Mouse (Mus musculus) liver, embryonic 14.5 days (tissue): Measurements from ENCODE around the gene Slc9a2. TPM values are rescaled to one million over a fixed set of nuclear protein-coding genes. Genes with fewer than 3 reads are reported as not detected.
"Not testable (repeated sequence)": the region's sequence is repeated elsewhere in the genome, so short reads cannot be mapped to it uniquely, and the experiment has no call there.

Experiments used
- ATAC-seq: fragments of 200-750 bp; cut with Nextera tagmentation; 2 replicates; pipeline ENCODE4 v1.8.0; 2017; ENCODE audit warnings: moderate number of reproducible peaks, mild to moderate bottlenecking, moderate library complexity; ENCODE audit not compliant: insufficient read depth
- DNase-seq, 3 experiments: peaks; one replicate each; pipeline ENCODE4 v3.0.0-alpha.2; 2012 to 2013; ENCODE audit warnings: low read depth in 3 of 3, low spot score in 3 of 3
- H3K27ac ChIP-seq: fragments of 300-500 bp; sonication (generic); 2 replicates; pipeline ENCODE4 v1.5.1; 2014; ENCODE audit warnings: moderate library complexity, mild to moderate bottlenecking, control low read depth, inconsistent platforms
- H3K27me3 ChIP-seq: fragments of 300-500 bp; sonication (generic); 2 replicates; pipeline ENCODE4 v1.6.1; 2014; ENCODE audit warnings: mild to moderate bottlenecking, low read length, moderate library complexity; ENCODE audit not compliant: control insufficient read depth, insufficient read depth
- H3K36me3 ChIP-seq: fragments of 300-500 bp; sonication (generic); replicated peaks from 2 replicates; pipeline ENCODE4 v1.6.1; 2014; ENCODE audit warnings: low read depth; ENCODE audit not compliant: control insufficient read depth, insufficient read depth
- H3K4me1 ChIP-seq, 2 experiments: fragments of 200-500 bp in 1 of 2; fragments of 300-500 bp in 1 of 2; sonication (generic) in 1 of 2; replicated peaks; 2 replicates each; pipeline ENCODE4 v1.6.1; 2012 to 2014; ENCODE audit warnings: antibody characterized with exemption in 1 of 2, inconsistent platforms in 1 of 2, low read length in 1 of 2; ENCODE audit not compliant: control insufficient read depth in 2 of 2, insufficient read depth in 2 of 2
- H3K4me2 ChIP-seq: fragments of 300-500 bp; sonication (generic); 2 replicates; pipeline ENCODE4 v1.6.1; 2014; ENCODE audit warnings: low read depth, mild to moderate bottlenecking, control low read depth, moderate library complexity
- H3K4me3 ChIP-seq, 2 experiments: fragments of 200-500 bp in 1 of 2; fragments of 300-500 bp in 1 of 2; sonication (generic) in 1 of 2; 2 replicates each; pipeline ENCODE4 v1.5.1; 2012 to 2014; ENCODE audit warnings: low read depth in 2 of 2, low read length in 2 of 2, mild to moderate bottlenecking in 2 of 2, control low read depth in 1 of 2, inconsistent platforms in 1 of 2, moderate library complexity in 1 of 2; ENCODE audit not compliant: insufficient read depth in 1 of 2
- H3K9ac ChIP-seq: fragments of 300-500 bp; sonication (generic); replicated peaks from 2 replicates; pipeline ENCODE4 v1.6.1; 2014; ENCODE audit warnings: mild to moderate bottlenecking, control low read depth, moderate library complexity
- H3K9me3 ChIP-seq: fragments of 300-500 bp; sonication (generic); 2 replicates; pipeline ENCODE4 v1.6.1; 2016; ENCODE audit warnings: low read length, mixed read lengths; ENCODE audit not compliant: control insufficient read depth
- CTCF ChIP-seq: IDR thresholded peaks from 2 replicates; pipeline ENCODE4 v1.5.1; 2016; ENCODE audit warnings: antibody characterized with exemption, low read depth, control low read depth
- EP300 ChIP-seq: IDR thresholded peaks from 2 replicates; pipeline ENCODE4 v1.6.1; 2016; ENCODE audit warnings: antibody characterized with exemption, low read depth
- WGBS: fragments of 180-500 bp; shearing (Covaris S2); extraction: QIAGEN DNeasy Blood & Tissue Kit; methylation state at CpG from one replicate; pipeline ENCODE4 v1.1.7; 2014; ENCODE audit not compliant: insufficient replicate concordance; 5-methylcytosine and 5-hydroxymethylcytosine counted together
- polyA plus RNA-seq, 2 experiments: library from polyadenylated mRNA; depleted of rRNA in 1 of 2; stranded (reverse) in 1 of 2; unstranded in 1 of 2; fragments of >200 nt; fragmentation: Nextera tagmentation in 1 of 2; extraction: Ambion mirVana in 1 of 2; gene quantifications; 2 replicates each; pipeline versions ENCODE4 v1.2.1 to v1.2.3; 2012 to 2014

The Slc9a2 gene
- polyA plus RNA-seq, 2 experiments, result 0.01 TPM; not detected in 1

GRCm38 (mm10) chr1:40714950-40715349, 34.6 kb downstream of the Slc9a2 start:
- Histone ChIP-seq H3K9me3 (no peaks in the 10 kb centered on the region), H3K36me3 (no peaks in the 10 kb centered on the region), H3K27ac (no peak overlapping the region), H3K4me1 (no peaks in the 10 kb centered on the region), H3K4me3 (no peak overlapping the region), H3K4me2 (no peak overlapping the region), H3K9ac (no peak overlapping the region), H3K27me3 (no peaks in the 10 kb centered on the region)
- WGBS, result 37% methylated on average over 9 of the region's 9 CpGs
- no peak for TF ChIP-seq EP300
- TF ChIP-seq CTCF, result no peak
- DNase-seq (no peak), ATAC-seq (no peak)

GRCm38 (mm10) chr1:40726051-40726450, 45.7 kb downstream of the Slc9a2 start:
- DNase-seq, result no peak
- Histone ChIP-seq H3K27me3 (no peaks in the 10 kb centered on the region), H3K4me1 (no peaks in the 10 kb centered on the region), H3K4me2 (no peak overlapping the region), H3K9me3 (no peaks in the 10 kb centered on the region), H3K9ac (no peak overlapping the region), H3K27ac (no peak overlapping the region), H3K4me3 (no peak overlapping the region), H3K36me3 (no peaks in the 10 kb centered on the region)
- TF ChIP-seq EP300, result no peak
- TF ChIP-seq CTCF, result no peak
- ATAC-seq, result no peak
- WGBS, result 73% methylated on average over 10 of the region's 10 CpGs

GRCm38 (mm10) chr1:40727404-40727803, 47.0 kb downstream of the Slc9a2 start:
- no peaks in the 10 kb centered on the region for H3K4me1 ChIP-seq
- ATAC-seq, result no peak
- TF ChIP-seq EP300, result no peak
- no peak for TF ChIP-seq CTCF
- H3K4me2 ChIP-seq, result no peak overlapping the region
- WGBS, result 59% methylated on average over 7 of the region's 7 CpGs
- H3K36me3 ChIP-seq, result no peaks in the 10 kb centered on the region
- no peak for DNase-seq
- H3K27me3 ChIP-seq, result no peaks in the 10 kb centered on the region
- H3K9ac ChIP-seq, result no peak overlapping the region
- H3K9me3 ChIP-seq, result no peaks in the 10 kb centered on the region
- H3K4me3 ChIP-seq, result no peak overlapping the region
- H3K27ac ChIP-seq, result no peak overlapping the region

GRCm38 (mm10) chr1:40728636-40729035, 48.3 kb downstream of the Slc9a2 start:
- 78% methylated on average over 1 of the region's 1 CpGs for WGBS
- Histone ChIP-seq H3K27ac (no peak overlapping the region), H3K4me2 (no peak overlapping the region), H3K9me3 (no peaks in the 10 kb centered on the region), H3K27me3 (no peaks in the 10 kb centered on the region), H3K4me3 (no peak overlapping the region), H3K36me3 (no peaks in the 10 kb centered on the region), H3K4me1 (no peaks in the 10 kb centered on the region), H3K9ac (no peak overlapping the region)
- DNase-seq, result no peak
- ATAC-seq, result no peak
- no peak for TF ChIP-seq EP300
- TF ChIP-seq CTCF, result no peak

- no peaks in the 10 kb centered on the region for H3K36me3 ChIP-seq
- H3K4me1 ChIP-seq, result no peaks in the 10 kb centered on the region
- H3K9me3 ChIP-seq, result no peaks in the 10 kb centered on the region
- H3K4me2 ChIP-seq, result no peak overlapping the region
- no peak overlapping the region for H3K9ac ChIP-seq
- TF ChIP-seq EP300 (no peak), CTCF (no peak)
- WGBS, result 55% methylated on average over 8 of the region's 8 CpGs
- H3K27ac ChIP-seq, result no peak overlapping the region
- no peak overlapping the region for H3K4me3 ChIP-seq
- ATAC-seq, result no peak
- no peak for DNase-seq
- no peaks in the 10 kb centered on the region for H3K27me3 ChIP-seq
These were observed 57.3 kb downstream of the Slc9a2 start for GRCm38 (mm10) chr1:40737671-40738070.

GRCm38 (mm10) chr1:40738246-40738645, 57.9 kb downstream of the Slc9a2 start:
- DNase-seq, H3K9ac ChIP-seq, H3K4me3 ChIP-seq, H3K4me1 ChIP-seq, ATAC-seq, H3K27ac ChIP-seq, H3K4me2 ChIP-seq, H3K9me3 ChIP-seq, H3K36me3 ChIP-seq, H3K27me3 ChIP-seq: not testable (repeated sequence)
- WGBS, result 73% methylated on average over 9 of the region's 9 CpGs
